Mouse (Mus musculus) kidney, postnatal 25 days (tissue): ENCODE measurements around the gene Cpne6.
A peak's percentile ranks its signal among the peaks of the same experiment; 100 is the strongest.

Source experiments
- DNase-seq, 2 experiments: peaks; one replicate each; pipeline ENCODE4 v3.0.0; 2021; ENCODE audit warnings: mixed read lengths in 2 of 2

The Cpne6 gene

GRCm38 (mm10) chr14:55557003-55557402 lies 46.8 kb downstream of the Cpne6 start:
- peak; percentile 90 to 91 for DNase-seq

GRCm38 (mm10) chr14:55557587-55557986 lies 47.3 kb downstream of the Cpne6 start:
- DNase-seq = peak; percentile 24 to 63

- no peak for DNase-seq
Observed at GRCm38 (mm10) chr14:55558740-55559448, 48.6 kb downstream of the Cpne6 start.

- peak; percentile 96 to 98 for DNase-seq
Observed at GRCm38 (mm10) chr14:55559799-55560201, 49.6 kb downstream of the Cpne6 start, which contains the start of gene Dcaf11. Gene Dcaf11 (plus strand): TSS chr14:55560006.

GRCm38 (mm10) chr14:55560202-55561073 lies 50.2 kb downstream of the Cpne6 start, which contains the start of gene A730061H03Rik:
Gene A730061H03Rik (minus strand): TSS chr14:55560406.
- DNase-seq = peak; percentile 99 to 100

- peak in 1 of 2 experiments; percentile 60 for DNase-seq
Observed at GRCm38 (mm10) chr14:55561860-55562259, 51.6 kb downstream of the Cpne6 start.

- DNase-seq = no peak
Observed at GRCm38 (mm10) chr14:55563249-55563648, 53.0 kb downstream of the Cpne6 start.

- no peak for DNase-seq
Observed at GRCm38 (mm10) chr14:55565748-55566147, 55.5 kb downstream of the Cpne6 start.
